Mouse (Mus musculus): Measurements from ENCODE around the gene Ano6. TPM values are rescaled to one million over a fixed set of nuclear protein-coding genes. Genes with fewer than 3 reads are reported as not detected.
A peak's percentile ranks its signal among the peaks of the same experiment; 100 is the strongest.

Gene Ano6
- polyA plus RNA-seq, 1 experiment from 2014 or later: 28.3 TPM

- WGBS: 64% methylated on average over 4 of the region's 4 CpGs
- no peak for ATAC-seq (replicated peaks; ENCODE audit: low FRiP score)
- Histone ChIP-seq H3K4me2 (no peak overlapping the region), H3K27me3 (replicated peaks; ENCODE audit: control insufficient read depth, insufficient read depth, low read length) (no peaks in the 10 kb centered on the region), H3K27ac (ENCODE audit: low read depth, low read length) (no peak overlapping the region), H3K4me1 (replicated peaks; ENCODE audit: control insufficient read depth, insufficient read depth, low read length) (peaks cover 36% of the 10 kb centered on the region), H3K36me3 (ENCODE audit: control insufficient read depth, insufficient read depth, low read length) (no peaks in the 10 kb centered on the region), H3K9me3 (ENCODE audit: control insufficient read depth, low read length) (no peaks in the 10 kb centered on the region), H3K9ac (ENCODE audit: low read depth, low read length) (no peak overlapping the region), H3K4me3 (ENCODE audit: low read depth, low read length) (no peak overlapping the region)
- DNase-seq (ENCODE audit: low spot score): no peak
Observed at GRCm38 (mm10) chr15:95836077-95836476, 45.4 kb downstream of the Ano6 start.

DNA sequence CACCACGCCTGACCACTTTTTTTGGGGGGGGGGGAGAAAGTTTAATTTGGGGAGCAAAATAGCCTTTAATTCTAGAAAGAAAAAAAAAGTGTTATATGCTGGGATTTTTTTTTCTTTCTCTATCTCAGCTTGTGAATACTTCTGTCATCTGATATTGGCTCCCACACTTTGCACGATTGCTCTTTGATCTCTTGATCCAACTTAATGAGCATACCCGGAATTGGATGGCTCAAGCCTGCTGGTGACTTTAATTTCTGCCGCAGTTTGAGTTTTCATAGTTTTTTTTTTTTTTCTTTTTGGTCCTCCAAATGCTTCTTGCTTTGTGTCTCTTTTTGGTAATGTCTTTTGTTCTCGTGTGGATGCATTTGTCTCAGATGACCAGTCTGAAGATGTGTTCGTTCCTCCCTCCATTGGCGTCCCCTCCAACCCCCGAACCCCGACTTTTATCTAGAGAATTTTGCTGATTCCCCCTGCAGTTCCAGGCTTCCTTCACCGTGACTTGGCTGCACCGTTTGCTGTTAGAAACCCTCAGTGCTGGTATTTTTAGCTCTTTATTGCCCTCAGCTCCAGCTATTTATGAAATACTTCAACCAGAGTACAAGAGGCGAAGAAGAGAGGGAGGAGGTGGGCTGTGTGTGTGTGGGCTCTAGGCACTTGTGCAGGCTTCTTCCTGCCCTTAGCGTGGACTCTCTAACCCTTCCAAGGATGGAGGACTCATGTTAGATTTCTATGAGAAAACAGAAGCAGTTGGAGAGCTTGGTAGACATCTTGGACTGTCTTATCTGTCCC lies 46.2 kb downstream of the Ano6 start:
- no peak for DNase-seq (ENCODE audit: low spot score)
- H3K27ac ChIP-seq (ENCODE audit: low read depth, low read length): no peak overlapping the region; the same call in 1 of the 2 replicates
- no peak for ATAC-seq (replicated peaks; ENCODE audit: low FRiP score)
- H3K4me1 ChIP-seq (replicated peaks; ENCODE audit: control insufficient read depth, insufficient read depth, low read length): peaks cover 36% of the 10 kb centered on the region
- H3K27me3 ChIP-seq (replicated peaks; ENCODE audit: control insufficient read depth, insufficient read depth, low read length): no peaks in the 10 kb centered on the region
- H3K4me3 ChIP-seq (ENCODE audit: low read depth, low read length): no peak overlapping the region
- no peak overlapping the region for H3K4me2 ChIP-seq
- H3K36me3 ChIP-seq (ENCODE audit: control insufficient read depth, insufficient read depth, low read length): no peaks in the 10 kb centered on the region
- H3K9me3 ChIP-seq (ENCODE audit: control insufficient read depth, low read length): no peaks in the 10 kb centered on the region
- 41% methylated on average over 13 of the region's 13 CpGs for WGBS
- 0 out of 2 replicates have a peak overlapping the region, but pooled peaks have one; percentile 18 for H3K9ac ChIP-seq (ENCODE audit: low read depth, low read length)

DNA sequence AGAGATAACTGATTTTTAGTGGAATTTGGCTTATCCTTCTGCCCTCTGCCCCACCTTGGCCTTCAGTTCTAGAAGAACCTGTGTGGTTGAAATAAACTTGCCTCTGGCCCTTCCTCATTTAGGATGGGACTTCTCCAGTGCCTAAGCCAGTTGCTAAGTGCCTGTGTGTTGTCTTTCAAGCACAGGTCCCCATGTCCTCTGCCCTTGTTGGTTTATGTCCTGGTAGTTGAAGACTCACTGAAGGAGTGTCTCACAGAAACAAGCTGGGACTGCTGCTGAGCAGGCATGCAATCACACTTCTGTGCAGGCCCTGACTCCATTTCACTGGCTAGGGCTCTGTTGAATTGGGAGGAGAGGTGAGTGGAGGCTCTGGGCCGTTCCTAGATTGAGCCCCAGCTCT lies 46.9 kb downstream of the Ano6 start:
- peak overlapping the region; percentile 81 for H3K27ac ChIP-seq (ENCODE audit: low read depth, low read length)

GRCm38 (mm10) chr15:95838171-95839020 lies 47.8 kb downstream of the Ano6 start:
- Histone ChIP-seq H3K9ac (ENCODE audit: low read depth, low read length) (no peak overlapping the region), H3K36me3 (ENCODE audit: control insufficient read depth, insufficient read depth, low read length) (no peaks in the 10 kb centered on the region), H3K27ac (ENCODE audit: low read depth, low read length) (peak overlapping the region; percentile 81), H3K4me1 (replicated peaks; ENCODE audit: control insufficient read depth, insufficient read depth, low read length) (peaks cover 36% of the 10 kb centered on the region), H3K4me2 (peak overlapping the region; percentile 53), H3K9me3 (ENCODE audit: control insufficient read depth, low read length) (no peaks in the 10 kb centered on the region), H3K27me3 (replicated peaks; ENCODE audit: control insufficient read depth, insufficient read depth, low read length) (no peaks in the 10 kb centered on the region), H3K4me3 (ENCODE audit: low read depth, low read length) (no peak overlapping the region)
- DNase-seq (ENCODE audit: low spot score): no peak
- 29% methylated on average over 11 of the region's 11 CpGs for WGBS
- peak; percentile 63; the same call in 1 of the 2 replicates for ATAC-seq (replicated peaks; ENCODE audit: low FRiP score)

More for the DNA sequence above, 46.9 kb downstream of the Ano6 start:
- Histone ChIP-seq H3K4me1 (replicated peaks; ENCODE audit: control insufficient read depth, insufficient read depth, low read length) (peaks cover 36% of the 10 kb centered on the region), H3K4me3 (ENCODE audit: low read depth, low read length) (no peak overlapping the region), H3K27me3 (replicated peaks; ENCODE audit: control insufficient read depth, insufficient read depth, low read length) (no peaks in the 10 kb centered on the region), H3K9me3 (ENCODE audit: control insufficient read depth, low read length) (no peaks in the 10 kb centered on the region), H3K9ac (ENCODE audit: low read depth, low read length) (no peak overlapping the region), H3K4me2 (peak overlapping the region; percentile 18; the same call in 1 of the 2 replicates), H3K36me3 (ENCODE audit: control insufficient read depth, insufficient read depth, low read length) (no peaks in the 10 kb centered on the region)
- ATAC-seq (replicated peaks; ENCODE audit: low FRiP score): no peak
- WGBS: 46% methylated on average over 1 of the region's 1 CpGs
- DNase-seq (ENCODE audit: low spot score): no peak

DNA sequence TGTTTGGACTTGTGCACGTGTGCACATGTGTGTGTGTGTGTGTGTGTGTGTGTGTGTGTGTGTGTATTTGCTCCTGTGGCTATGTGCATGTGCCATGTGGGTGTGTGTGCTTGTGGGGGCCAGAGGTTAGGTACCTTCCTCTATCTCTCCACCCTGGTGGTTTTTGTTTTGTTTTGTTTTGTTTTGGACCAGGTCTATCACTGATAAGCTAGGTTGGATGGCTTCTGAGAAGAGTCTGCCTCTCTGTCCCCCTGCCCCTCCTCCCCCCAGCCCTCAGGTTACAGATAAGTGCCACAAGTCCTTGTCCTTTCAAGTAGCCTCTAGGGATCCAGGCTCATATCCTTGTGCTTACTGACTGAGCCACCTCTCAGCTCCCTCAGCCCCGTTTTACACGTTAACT lies 49.1 kb downstream of the Ano6 start:
- ATAC-seq (replicated peaks; ENCODE audit: low FRiP score) (peak; percentile 72), DNase-seq (ENCODE audit: low spot score) (no peak)
- Histone ChIP-seq H3K9me3 (ENCODE audit: control insufficient read depth, low read length) (no peaks in the 10 kb centered on the region), H3K4me2 (peak overlapping the region; percentile 53), H3K9ac (ENCODE audit: low read depth, low read length) (no peak overlapping the region), H3K36me3 (ENCODE audit: control insufficient read depth, insufficient read depth, low read length) (no peaks in the 10 kb centered on the region), H3K4me1 (replicated peaks; ENCODE audit: control insufficient read depth, insufficient read depth, low read length) (peaks cover 36% of the 10 kb centered on the region), H3K27me3 (replicated peaks; ENCODE audit: control insufficient read depth, insufficient read depth, low read length) (no peaks in the 10 kb centered on the region), H3K27ac (ENCODE audit: low read depth, low read length) (peak overlapping the region; percentile 51; the same call in 1 of the 2 replicates), H3K4me3 (ENCODE audit: low read depth, low read length) (no peak overlapping the region)
- 35% methylated on average over 3 of the region's 3 CpGs for whole genome bisulfite sequencing

GRCm38 (mm10) chr15:95843183-95843949 lies 52.7 kb downstream of the Ano6 start:
- Histone ChIP-seq H3K27ac (ENCODE audit: low read depth, low read length) (no peak overlapping the region), H3K9me3 (ENCODE audit: control insufficient read depth, low read length) (no peaks in the 10 kb centered on the region), H3K36me3 (ENCODE audit: control insufficient read depth, insufficient read depth, low read length) (no peaks in the 10 kb centered on the region), H3K4me2 (no peak overlapping the region), H3K27me3 (replicated peaks; ENCODE audit: control insufficient read depth, insufficient read depth, low read length) (no peaks in the 10 kb centered on the region), H3K4me3 (ENCODE audit: low read depth, low read length) (no peak overlapping the region), H3K9ac (ENCODE audit: low read depth, low read length) (no peak overlapping the region), H3K4me1 (replicated peaks; ENCODE audit: control insufficient read depth, insufficient read depth, low read length) (peaks cover 24% of the 10 kb centered on the region)
- no peak for ATAC-seq (replicated peaks; ENCODE audit: low FRiP score)
- 79% methylated on average over 18 of the region's 18 CpGs for WGBS
- no peak for DNase-seq (ENCODE audit: low spot score)

DNA sequence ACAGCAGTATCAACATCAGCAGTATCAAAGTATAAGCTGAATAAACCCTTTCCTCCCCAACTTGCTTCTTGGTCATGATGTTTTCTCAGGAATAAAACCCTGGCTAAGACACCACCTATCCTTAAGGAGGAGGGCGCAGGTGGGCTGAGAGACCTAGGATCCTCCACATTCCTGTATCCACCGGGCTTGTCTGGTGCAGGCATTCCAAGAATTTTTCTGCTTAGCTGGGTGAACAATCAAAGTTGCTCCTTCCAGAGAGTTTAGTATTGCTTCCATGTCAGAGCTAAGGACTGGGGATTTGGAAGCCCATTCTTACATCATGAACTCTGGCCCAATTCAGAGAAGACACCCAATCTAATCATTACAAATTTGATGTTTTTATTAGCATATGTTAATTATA lies 53.8 kb downstream of the Ano6 start:
- Histone ChIP-seq H3K4me2 (no peak overlapping the region), H3K9me3 (ENCODE audit: control insufficient read depth, low read length) (no peaks in the 10 kb centered on the region), H3K4me1 (replicated peaks; ENCODE audit: control insufficient read depth, insufficient read depth, low read length) (peaks cover 16% of the 10 kb centered on the region), H3K27me3 (replicated peaks; ENCODE audit: control insufficient read depth, insufficient read depth, low read length) (no peaks in the 10 kb centered on the region), H3K36me3 (ENCODE audit: control insufficient read depth, insufficient read depth, low read length) (no peaks in the 10 kb centered on the region), H3K9ac (ENCODE audit: low read depth, low read length) (no peak overlapping the region), H3K4me3 (ENCODE audit: low read depth, low read length) (no peak overlapping the region), H3K27ac (ENCODE audit: low read depth, low read length) (no peak overlapping the region)
- WGBS: 59% methylated on average over 2 of the region's 2 CpGs
- no peak for ATAC-seq (replicated peaks; ENCODE audit: low FRiP score)
- no peak for DNase-seq (ENCODE audit: low spot score)

DNA sequence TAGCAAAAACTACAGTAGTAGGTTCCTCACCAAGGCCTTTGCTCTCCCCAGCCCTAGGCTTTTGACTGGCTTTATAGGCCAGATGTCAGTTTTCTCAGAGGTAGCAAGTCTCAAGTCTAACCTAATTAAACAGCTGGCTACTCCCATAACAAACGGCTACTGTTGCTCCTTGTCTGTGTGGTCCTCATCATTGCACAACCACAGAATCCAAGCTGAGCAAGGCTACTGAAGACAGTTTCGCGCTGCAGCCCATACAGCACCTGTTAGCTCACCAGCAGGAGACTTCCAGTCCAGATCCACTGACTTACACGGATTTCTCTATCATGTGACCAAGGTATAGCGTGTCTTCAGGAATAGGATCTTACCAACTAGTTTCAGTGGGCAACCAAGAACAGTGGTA lies 55.5 kb downstream of the Ano6 start:
- H3K9ac ChIP-seq (ENCODE audit: low read depth, low read length): no peak overlapping the region
- H3K4me2 ChIP-seq: no peak overlapping the region
- no peaks in the 10 kb centered on the region for H3K9me3 ChIP-seq (ENCODE audit: control insufficient read depth, low read length)
- H3K36me3 ChIP-seq (ENCODE audit: control insufficient read depth, insufficient read depth, low read length): no peaks in the 10 kb centered on the region
- WGBS: 84% methylated on average over 5 of the region's 5 CpGs
- peaks cover 18% of the 10 kb centered on the region for H3K4me1 ChIP-seq (replicated peaks; ENCODE audit: control insufficient read depth, insufficient read depth, low read length)
- H3K4me3 ChIP-seq (ENCODE audit: low read depth, low read length): no peak overlapping the region
- H3K27ac ChIP-seq (ENCODE audit: low read depth, low read length): no peak overlapping the region
- no peak for ATAC-seq (replicated peaks; ENCODE audit: low FRiP score)
- DNase-seq (ENCODE audit: low spot score): no peak
- H3K27me3 ChIP-seq (replicated peaks; ENCODE audit: control insufficient read depth, insufficient read depth, low read length): no peaks in the 10 kb centered on the region
